Mouse (Mus musculus): ENCODE data around the gene Glb1. TPM values are rescaled to one million over a fixed set of nuclear protein-coding genes. Genes with fewer than 3 reads are reported as not detected.
A peak's percentile ranks its signal among the peaks of the same experiment; 100 is the strongest.

Gene Glb1
- polyA plus RNA-seq, 1 experiment: 18.0 TPM

DNA sequence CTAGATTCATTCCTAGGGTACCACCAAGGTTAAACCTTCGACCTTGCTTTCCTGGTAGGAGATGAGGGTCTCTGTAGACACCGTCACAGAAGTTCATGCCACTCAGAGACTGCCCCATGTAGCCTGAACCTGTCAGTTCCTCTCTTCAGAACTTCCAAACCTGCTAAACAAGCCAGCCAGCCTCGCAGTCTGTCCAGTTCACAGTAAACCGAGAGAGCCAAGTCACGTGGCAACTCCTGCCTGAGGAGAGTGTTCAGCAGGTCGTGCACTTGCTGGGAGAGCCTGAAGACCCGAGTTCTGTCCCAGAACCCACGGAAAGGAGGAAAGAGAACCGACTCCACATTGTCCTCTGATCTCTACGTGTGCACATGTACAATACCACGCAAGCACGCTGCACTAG is 13.0 kb downstream of the Glb1 start:
- H3K27me3 ChIP-seq (ENCODE audit: control insufficient read depth, insufficient read depth, low read length): no peaks in the 10 kb centered on the region
- H3K36me3 ChIP-seq (ENCODE audit: control insufficient read depth, insufficient read depth, low read length): no peaks in the 10 kb centered on the region
- no peak overlapping the region for H3K4me3 ChIP-seq (ENCODE audit: control insufficient read depth, low read depth, low read length)
- TF ChIP-seq CTCF (IDR thresholded peaks at IDR 0.05; ENCODE audit: control insufficient read depth, insufficient read depth, insufficient replicate concordance, low read depth, low read length): no peak
- no peak for TF ChIP-seq POLR2A (IDR thresholded peaks at IDR 0.05; ENCODE audit: control insufficient read depth, low read depth, low read length)
- H3K4me1 ChIP-seq (ENCODE audit: control insufficient read depth, insufficient read depth, low read length): peaks cover 4% of the 10 kb centered on the region
- H3K27ac ChIP-seq (ENCODE audit: control insufficient read depth, insufficient read depth, low read depth, low read length): no peak overlapping the region

DNA sequence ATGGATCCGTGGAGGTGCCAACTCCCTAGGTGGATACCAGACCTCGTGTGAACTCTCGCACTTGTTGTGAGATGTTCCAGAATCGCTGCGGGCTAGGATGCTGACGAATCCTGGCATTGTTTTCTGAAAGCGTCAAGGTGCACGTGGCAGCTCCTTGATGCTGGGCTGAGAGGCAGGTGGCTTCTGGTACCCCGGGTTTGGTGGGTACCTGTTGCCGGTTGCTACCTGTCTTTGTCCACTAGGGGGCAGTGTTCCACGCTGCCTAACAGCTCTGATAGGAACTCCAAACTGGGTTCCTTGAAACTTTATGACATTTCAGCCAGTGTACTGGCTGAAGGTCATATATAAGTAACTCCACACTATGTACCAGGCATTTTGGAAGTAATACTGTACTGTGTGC is 14.8 kb downstream of the Glb1 start:
- Histone ChIP-seq H3K4me3 (ENCODE audit: control insufficient read depth, low read depth, low read length) (no peak overlapping the region), H3K4me1 (ENCODE audit: control insufficient read depth, insufficient read depth, low read length) (peaks cover 4% of the 10 kb centered on the region), H3K36me3 (ENCODE audit: control insufficient read depth, insufficient read depth, low read length) (no peaks in the 10 kb centered on the region), H3K27ac (ENCODE audit: control insufficient read depth, insufficient read depth, low read depth, low read length) (no peak overlapping the region), H3K27me3 (ENCODE audit: control insufficient read depth, insufficient read depth, low read length) (no peaks in the 10 kb centered on the region)
- TF ChIP-seq CTCF (IDR thresholded peaks at IDR 0.05; ENCODE audit: control insufficient read depth, insufficient read depth, insufficient replicate concordance, low read depth, low read length): peak; percentile 90
- TF ChIP-seq POLR2A (IDR thresholded peaks at IDR 0.05; ENCODE audit: control insufficient read depth, low read depth, low read length): no peak

DNA sequence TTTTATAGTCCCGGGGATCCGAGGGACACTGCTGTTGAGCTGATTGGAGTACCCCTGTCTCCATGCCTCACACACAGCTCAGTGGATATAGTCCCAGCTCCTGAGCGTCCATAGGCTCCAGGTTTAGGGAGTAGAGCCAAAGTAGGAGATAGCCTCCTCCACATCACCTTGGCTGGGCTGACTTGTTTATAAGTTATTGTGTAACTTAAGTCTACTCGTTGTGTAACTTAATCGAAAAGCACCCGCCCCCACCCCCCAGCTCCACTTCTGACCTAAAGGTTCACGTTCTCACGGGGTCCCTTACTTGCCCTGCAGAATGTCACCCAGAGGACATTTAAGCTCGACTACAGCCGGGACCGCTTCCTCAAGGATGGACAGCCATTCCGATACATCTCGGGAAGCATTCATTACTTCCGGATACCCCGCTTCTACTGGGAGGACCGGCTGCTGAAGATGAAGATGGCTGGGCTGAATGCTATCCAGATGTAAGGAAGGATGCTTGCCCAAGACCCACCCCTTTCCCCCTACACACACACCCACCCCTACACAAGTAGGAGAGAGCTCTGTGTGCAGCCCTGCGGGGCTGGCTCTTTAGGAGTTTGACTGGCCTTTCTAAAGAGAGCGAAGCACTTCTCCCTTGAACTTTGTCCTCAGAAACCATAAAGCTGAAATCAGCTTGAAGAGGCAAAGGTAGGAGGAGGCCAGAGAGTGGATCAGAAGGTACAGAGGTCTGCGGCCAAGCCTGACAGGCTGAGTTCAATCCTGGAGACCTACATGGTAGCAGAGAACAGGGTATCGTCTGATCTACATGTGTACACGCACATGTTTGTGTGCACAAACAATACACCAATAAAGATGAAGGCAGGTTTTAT is 16.0 kb downstream of the Glb1 start:
- H3K4me1 ChIP-seq (ENCODE audit: control insufficient read depth, insufficient read depth, low read length): peaks cover 4% of the 10 kb centered on the region
- no peaks in the 10 kb centered on the region for H3K27me3 ChIP-seq (ENCODE audit: control insufficient read depth, insufficient read depth, low read length)
- H3K27ac ChIP-seq (ENCODE audit: control insufficient read depth, insufficient read depth, low read depth, low read length): no peak overlapping the region
- H3K4me3 ChIP-seq (ENCODE audit: control insufficient read depth, low read depth, low read length): no peak overlapping the region
- no peak for TF ChIP-seq CTCF (IDR thresholded peaks at IDR 0.05; ENCODE audit: control insufficient read depth, insufficient read depth, insufficient replicate concordance, low read depth, low read length)
- no peak for TF ChIP-seq POLR2A (IDR thresholded peaks at IDR 0.05; ENCODE audit: control insufficient read depth, low read depth, low read length)
- H3K36me3 ChIP-seq (ENCODE audit: control insufficient read depth, insufficient read depth, low read length): no peaks in the 10 kb centered on the region

DNA sequence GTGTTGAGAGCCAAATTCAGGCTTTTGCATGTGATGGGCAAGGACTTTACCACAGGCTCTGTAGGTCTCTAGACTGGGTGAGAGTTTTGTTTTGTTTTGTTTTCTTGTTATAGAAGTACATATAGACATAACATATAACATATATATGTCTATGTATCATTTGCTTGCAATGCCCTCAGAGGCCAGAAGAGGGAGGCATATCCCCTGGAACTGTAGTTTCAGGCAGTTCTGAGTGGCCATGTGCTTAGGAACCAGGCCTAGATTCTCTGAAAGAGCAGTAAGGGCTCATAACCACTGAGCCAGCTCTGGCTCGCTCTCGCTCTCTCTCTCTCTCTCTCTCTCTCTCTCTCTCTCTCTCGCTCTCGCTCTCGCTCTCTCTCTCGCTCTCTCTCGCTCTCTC is 17.3 kb downstream of the Glb1 start:
- Histone ChIP-seq H3K36me3 (ENCODE audit: control insufficient read depth, insufficient read depth, low read length) (no peaks in the 10 kb centered on the region), H3K27me3 (ENCODE audit: control insufficient read depth, insufficient read depth, low read length) (no peaks in the 10 kb centered on the region), H3K27ac (ENCODE audit: control insufficient read depth, insufficient read depth, low read depth, low read length) (no peak overlapping the region), H3K4me1 (ENCODE audit: control insufficient read depth, insufficient read depth, low read length) (peaks cover 4% of the 10 kb centered on the region), H3K4me3 (ENCODE audit: control insufficient read depth, low read depth, low read length) (no peak overlapping the region)
- peak; percentile 31; the same call in 1 of the 2 replicates for TF ChIP-seq CTCF (IDR thresholded peaks at IDR 0.05; ENCODE audit: control insufficient read depth, insufficient read depth, insufficient replicate concordance, low read depth, low read length)
- TF ChIP-seq POLR2A (IDR thresholded peaks at IDR 0.05; ENCODE audit: control insufficient read depth, low read depth, low read length): no peak

DNA sequence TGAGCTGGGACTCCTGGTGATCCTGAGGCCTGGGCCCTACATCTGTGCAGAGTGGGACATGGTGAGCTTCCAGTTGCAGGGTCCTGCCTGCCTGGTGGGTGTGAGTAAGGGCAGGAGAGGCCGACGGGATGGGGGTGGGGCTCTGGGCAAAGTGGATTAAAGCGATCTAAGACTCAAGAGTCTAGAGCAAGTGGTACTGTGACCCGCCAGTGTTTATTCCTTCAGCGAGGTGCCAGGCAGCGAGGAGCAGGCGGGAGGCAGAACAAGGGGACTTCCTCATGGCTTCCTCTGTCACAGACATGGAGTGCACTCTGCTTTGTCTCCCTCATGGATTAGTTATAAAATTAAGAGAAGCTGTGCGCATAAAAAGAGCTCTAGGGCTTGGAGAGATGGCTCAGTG is 19.6 kb downstream of the Glb1 start:
- H3K36me3 ChIP-seq (ENCODE audit: control insufficient read depth, insufficient read depth, low read length): no peaks in the 10 kb centered on the region
- no peak for TF ChIP-seq POLR2A (IDR thresholded peaks at IDR 0.05; ENCODE audit: control insufficient read depth, low read depth, low read length)
- TF ChIP-seq CTCF (IDR thresholded peaks at IDR 0.05; ENCODE audit: control insufficient read depth, insufficient read depth, insufficient replicate concordance, low read depth, low read length): no peak
- H3K27ac ChIP-seq (ENCODE audit: control insufficient read depth, insufficient read depth, low read depth, low read length): no peak overlapping the region
- peaks cover 4% of the 10 kb centered on the region for H3K4me1 ChIP-seq (ENCODE audit: control insufficient read depth, insufficient read depth, low read length)
- H3K27me3 ChIP-seq (ENCODE audit: control insufficient read depth, insufficient read depth, low read length): no peaks in the 10 kb centered on the region
- H3K4me3 ChIP-seq (ENCODE audit: control insufficient read depth, low read depth, low read length): no peak overlapping the region

DNA sequence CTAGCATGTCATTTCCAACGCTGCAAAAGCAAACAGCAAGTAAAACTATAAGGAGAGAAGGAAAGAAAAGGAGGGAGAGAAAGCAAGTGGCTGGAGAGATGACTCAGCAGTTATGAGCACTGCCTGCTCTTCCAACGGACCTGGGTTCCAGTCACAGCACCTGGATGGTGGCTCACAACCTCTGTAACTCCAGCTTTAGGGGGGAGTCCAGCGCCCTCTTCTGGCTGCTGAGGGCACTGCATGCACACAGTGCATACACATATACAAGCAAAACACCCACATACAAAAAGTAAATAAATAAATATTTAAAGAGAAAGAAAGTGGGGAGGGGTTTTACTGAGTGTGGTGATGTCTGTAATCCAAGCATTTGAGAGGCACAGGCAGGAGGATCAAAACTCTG is 20.2 kb downstream of the Glb1 start:
- H3K27me3 ChIP-seq (ENCODE audit: control insufficient read depth, insufficient read depth, low read length): no peaks in the 10 kb centered on the region
- H3K27ac ChIP-seq (ENCODE audit: control insufficient read depth, insufficient read depth, low read depth, low read length): no peak overlapping the region
- TF ChIP-seq CTCF (IDR thresholded peaks at IDR 0.05; ENCODE audit: control insufficient read depth, insufficient read depth, insufficient replicate concordance, low read depth, low read length) (peak; percentile 82; the same call in 1 of the 2 replicates), POLR2A (IDR thresholded peaks at IDR 0.05; ENCODE audit: control insufficient read depth, low read depth, low read length) (no peak)
- no peaks in the 10 kb centered on the region for H3K36me3 ChIP-seq (ENCODE audit: control insufficient read depth, insufficient read depth, low read length)
- no peak overlapping the region for H3K4me3 ChIP-seq (ENCODE audit: control insufficient read depth, low read depth, low read length)
- H3K4me1 ChIP-seq (ENCODE audit: control insufficient read depth, insufficient read depth, low read length): no peaks in the 10 kb centered on the region

DNA sequence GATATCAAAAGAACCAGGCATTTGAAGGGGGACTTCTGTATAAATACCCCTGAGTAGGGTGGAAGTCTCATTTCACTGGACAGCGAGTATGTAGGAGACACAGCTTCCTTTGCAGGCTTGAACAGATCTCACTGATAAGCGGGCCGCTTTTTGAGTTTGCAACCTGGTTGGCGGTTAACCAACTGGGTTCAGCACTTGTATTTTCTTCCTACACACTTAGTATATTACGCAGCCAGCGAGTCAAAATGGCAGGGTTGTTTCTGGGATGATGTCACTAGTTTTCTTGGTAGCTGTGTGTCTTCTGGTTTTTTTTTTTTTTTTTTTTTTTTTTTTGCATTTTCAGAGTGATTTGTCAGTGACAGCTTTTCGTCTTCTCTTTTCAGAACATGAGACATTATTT is 20.9 kb downstream of the Glb1 start:
- Histone ChIP-seq H3K27me3 (ENCODE audit: control insufficient read depth, insufficient read depth, low read length) (no peaks in the 10 kb centered on the region), H3K4me1 (ENCODE audit: control insufficient read depth, insufficient read depth, low read length) (no peaks in the 10 kb centered on the region), H3K27ac (ENCODE audit: control insufficient read depth, insufficient read depth, low read depth, low read length) (no peak overlapping the region), H3K36me3 (ENCODE audit: control insufficient read depth, insufficient read depth, low read length) (no peaks in the 10 kb centered on the region), H3K4me3 (ENCODE audit: control insufficient read depth, low read depth, low read length) (no peak overlapping the region)
- TF ChIP-seq POLR2A (IDR thresholded peaks at IDR 0.05; ENCODE audit: control insufficient read depth, low read depth, low read length) (no peak), CTCF (IDR thresholded peaks at IDR 0.05; ENCODE audit: control insufficient read depth, insufficient read depth, insufficient replicate concordance, low read depth, low read length) (no peak)
